ENCODE assay signal across 8 mouse cellular contexts in the genomic region with DNA sequence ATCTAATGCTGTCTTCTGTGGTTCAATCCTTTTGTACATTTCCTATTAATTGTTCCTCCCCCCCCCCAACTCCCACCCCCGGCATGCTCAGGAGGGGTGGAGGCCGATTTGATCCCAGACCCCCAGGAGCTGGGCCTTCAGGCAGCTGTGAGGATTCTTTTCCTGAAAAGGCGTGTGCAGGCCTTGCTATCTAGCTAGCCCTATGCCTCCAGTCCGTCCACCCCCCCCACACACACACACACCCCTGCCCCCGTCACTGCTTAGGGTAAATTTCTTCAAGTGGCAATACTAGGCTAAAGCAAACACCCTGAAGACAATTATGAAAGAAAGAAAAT. TPM values are rescaled to one million over a fixed set of nuclear protein-coding genes. Genes with fewer than 3 reads are reported as not detected.
DNase-seq lines count a peak whose midpoint lies in the region; ATAC-seq lines count a peak whose summit lies in the region.

No protein-coding gene starts in this region.

- peaks cover 7% of the 10 kb centered on the region; the same call in 1 of the 2 replicates for H3K4me1 ChIP-seq in heart, embryonic 10.5 days
- peaks cover 11% of the 10 kb centered on the region for H3K4me1 ChIP-seq in hindbrain, embryonic 12.5 days
- peaks cover 13% of the 10 kb centered on the region for H3K4me1 ChIP-seq in midbrain, embryonic 10.5 days

- 13% methylated on average over 5 of the region's 5 CpGs for WGBS in heart, embryonic 10.5 days
- 6% methylated on average over 5 of the region's 5 CpGs for WGBS in hindbrain, embryonic 12.5 days
- WGBS in midbrain, embryonic 10.5 days: 7% methylated on average over 5 of the region's 5 CpGs

- H3K27me3 ChIP-seq in heart, embryonic 10.5 days (ENCODE audit: insufficient read depth, poor library complexity, severe bottlenecking): no peaks in the 10 kb centered on the region
- no peaks in the 10 kb centered on the region for H3K27me3 ChIP-seq in hindbrain, embryonic 12.5 days
- no peaks in the 10 kb centered on the region for H3K27me3 ChIP-seq in midbrain, embryonic 10.5 days (ENCODE audit: low read depth, poor library complexity, severe bottlenecking)

- H3K9ac ChIP-seq in hindbrain, embryonic 12.5 days: peak overlapping the region; percentile 47

- peak; percentile 39; the same call in 1 of the 2 replicates for ATAC-seq in hindbrain, embryonic 12.5 days (ENCODE audit: low FRiP score)

- no peaks in the 10 kb centered on the region for H3K36me3 ChIP-seq in heart, embryonic 10.5 days
- no peaks in the 10 kb centered on the region for H3K36me3 ChIP-seq in hindbrain, embryonic 12.5 days
- no peaks in the 10 kb centered on the region for H3K36me3 ChIP-seq in midbrain, embryonic 10.5 days

- DNase-seq in heart, embryonic 10.5 days (ENCODE audit: low spot score): no peak
- DNase-seq in heart, postnatal 4 days: no peak
- DNase-seq in NIH3T3 (ENCODE audit: low read depth): peak; percentile 55
- no peak for DNase-seq in midbrain, embryonic 10.5 days (ENCODE audit: low spot score)
- no peak for DNase-seq in thymus, postnatal 36 days
- DNase-seq in cerebellum, adult 8-10 months: no peak
- no peak for DNase-seq in left cerebral cortex, adult 18-20 months (ENCODE audit: low spot score in 2 of 2)

- H3K27ac ChIP-seq in heart, embryonic 10.5 days: peak overlapping the region; percentile 79; the same call in 1 of the 2 replicates
- H3K27ac ChIP-seq in hindbrain, embryonic 12.5 days: peak overlapping the region; percentile 64
- H3K27ac ChIP-seq in midbrain, embryonic 10.5 days (replicated peaks): peak overlapping the region; percentile 76

- H3K4me2 ChIP-seq in hindbrain, embryonic 12.5 days (replicated peaks): peak overlapping the region; percentile 52

- H3K9me3 ChIP-seq in heart, embryonic 10.5 days: no peaks in the 10 kb centered on the region
- H3K9me3 ChIP-seq in hindbrain, embryonic 12.5 days (replicated peaks): no peaks in the 10 kb centered on the region
- no peaks in the 10 kb centered on the region for H3K9me3 ChIP-seq in midbrain, embryonic 10.5 days (replicated peaks)

- H3K4me3 ChIP-seq in heart, embryonic 10.5 days: peak overlapping the region; percentile 69
- peak overlapping the region; percentile 49 for H3K4me3 ChIP-seq in hindbrain, embryonic 12.5 days
- peak overlapping the region; percentile 67 for H3K4me3 ChIP-seq in midbrain, embryonic 10.5 days

RNA-seq across cellular contexts. Expression of gene Mdm4, which starts 2.6 kb away (rescaled TPM):
- 30.7 and 32.8 TPM in 2 replicates for polyA plus RNA-seq in heart, embryonic 10.5 days (2016; fragmentation: Nextera tagmentation; extraction: Ambion mirVana)
- 10 to 100 TPM; 55.1 to 59.8 TPM for total RNA-seq in heart, postnatal 4 days (2021)
- 47.6 and 49.1 TPM in 2 replicates for polyA plus RNA-seq in hindbrain, embryonic 12.5 days (2016; fragmentation: Nextera tagmentation; extraction: Ambion mirVana)
- 34.6 and 37.7 TPM in 2 replicates for polyA plus RNA-seq in midbrain, embryonic 10.5 days (2016; fragmentation: Nextera tagmentation; extraction: Ambion mirVana)
- total RNA-seq in left cerebral cortex, adult 18-20 months (2021): 10 to 100 TPM; 76.8 to 77.9 TPM

RNA-seq across cellular contexts. Expression of gene Pik3c2b, which starts 12.5 kb away (rescaled TPM):
- 7.9 and 11.5 TPM in 2 replicates for polyA plus RNA-seq in heart, embryonic 10.5 days (2016; fragmentation: Nextera tagmentation; extraction: Ambion mirVana)
- total RNA-seq in heart, postnatal 4 days (2021): 10 to 100 TPM; 29.8 to 30.8 TPM
- polyA plus RNA-seq in hindbrain, embryonic 12.5 days (2016; fragmentation: Nextera tagmentation; extraction: Ambion mirVana): 17.0 and 19.8 TPM in 2 replicates
- 14.1 and 18.2 TPM in 2 replicates for polyA plus RNA-seq in midbrain, embryonic 10.5 days (2016; fragmentation: Nextera tagmentation; extraction: Ambion mirVana)
- 10 to 100 TPM; 14.6 to 15.2 TPM for total RNA-seq in left cerebral cortex, adult 18-20 months (2021)
